Mouse (Mus musculus) T-cell, adult 2 months (primary cell): ENCODE measurements around the gene Gm29133.

Experiments
- DNase-seq: peaks from one replicate; pipeline ENCODE4 v3.0.0; 2022; ENCODE audit warnings: low spot score

Gene Gm29133

GRCm38 (mm10) chr3:75747897-75748296, at the start of gene Gm29133:
Gm29133 (plus strand) TSS chr3:75748197.
- no peak for DNase-seq

GRCm38 (mm10) chr3:75699088-75699487, 48.9 kb upstream of the Gm29133 start:
- DNase-seq: no peak

- no peak for DNase-seq
These were observed 46.7 kb upstream of the Gm29133 start for GRCm38 (mm10) chr3:75701336-75701735.

- no peak for DNase-seq
These were observed 41.5 kb upstream of the Gm29133 start for GRCm38 (mm10) chr3:75706536-75706935.

- DNase-seq: peak; percentile 68
These were observed 34.2 kb upstream of the Gm29133 start for GRCm38 (mm10) chr3:75713678-75714295.

- peak; percentile 10 for DNase-seq
These were observed 27.3 kb upstream of the Gm29133 start for GRCm38 (mm10) chr3:75720663-75721062.

- peak; percentile 71 for DNase-seq
These were observed 16.9 kb upstream of the Gm29133 start for GRCm38 (mm10) chr3:75730982-75731600.

- no peak for DNase-seq
These were observed 4.1 kb upstream of the Gm29133 start for GRCm38 (mm10) chr3:75743664-75744437.

GRCm38 (mm10) chr3:75745343-75745742, 2.7 kb upstream of the Gm29133 start:
- no peak for DNase-seq

GRCm38 (mm10) chr3:75763351-75763750, 15.4 kb downstream of the Gm29133 start:
- DNase-seq: no peak

- DNase-seq: no peak
These were observed 26.3 kb downstream of the Gm29133 start for GRCm38 (mm10) chr3:75774253-75774652.

- no peak for DNase-seq
These were observed 60.0 kb downstream of the Gm29133 start for GRCm38 (mm10) chr3:75808001-75808400.

- no peak for DNase-seq
These were observed 75.9 kb downstream of the Gm29133 start for GRCm38 (mm10) chr3:75823934-75824333.

- no peak for DNase-seq
These were observed 76.5 kb downstream of the Gm29133 start for GRCm38 (mm10) chr3:75824458-75824857.

GRCm38 (mm10) chr3:75834827-75835226, 86.8 kb downstream of the Gm29133 start:
- DNase-seq: no peak

- DNase-seq: no peak
These were observed 87.4 kb downstream of the Gm29133 start for GRCm38 (mm10) chr3:75835286-75835967.
